Mouse (Mus musculus) lung, adult 2 months (tissue): Measurements from ENCODE around the gene Actl6b.
"Not testable (repeated sequence)": the region's sequence is repeated elsewhere in the genome, so short reads cannot be mapped to it uniquely, and the experiment has no call there.

ENCODE experiments used
- CTCF ChIP-seq: fragments of 200-500 bp; IDR thresholded peaks from 2 replicates; pipeline ENCODE4 v1.5.1; 2011; ENCODE audit warnings: mild to moderate bottlenecking, low read length, control low read depth; ENCODE audit not compliant: insufficient read depth
- POLR2A ChIP-seq: fragments of 200-500 bp; IDR thresholded peaks from 2 replicates; pipeline ENCODE4 v1.6.1; 2011; ENCODE audit warnings: low read depth, mild to moderate bottlenecking, control low read depth, low read length, borderline replicate concordance; ENCODE audit errors: extremely low read depth

DNA sequence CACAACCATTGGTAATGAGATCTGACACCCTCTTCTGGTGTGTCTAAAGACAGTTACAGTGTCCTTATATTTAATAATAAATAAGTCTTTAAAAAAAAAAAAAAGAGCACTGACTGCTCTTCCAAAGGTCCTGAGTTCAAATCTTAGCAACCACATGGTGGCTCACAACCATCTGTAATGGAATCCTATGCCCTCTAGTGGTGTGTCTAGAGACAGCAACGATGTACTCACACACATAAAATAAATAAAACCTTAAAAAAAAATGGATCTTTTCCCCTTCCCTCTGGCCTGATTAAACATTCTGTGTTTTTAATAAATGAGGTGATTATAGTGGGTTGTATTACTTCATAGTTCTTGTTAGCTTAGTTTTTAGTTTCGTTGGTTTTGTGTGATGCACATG lies 61.6 kb downstream of the Actl6b start:
- TF ChIP-seq CTCF, POLR2A: not testable (repeated sequence)
